ENCODE assay signal across 14 mouse cellular contexts in genomic region chr2:179024225-179024624, GRCm38 (mm10).
"Had no signal": no experiment of that assay in that cellular context is flagged by ENCODE, and none has a peak within 500 bp of the region (broad histone marks: within the 10 kb centered on the region; RNA-seq: fewer than 3 reads in every experiment).

No protein-coding gene starts in this region.

- ATAC-seq: liver, postnatal 0 days; midbrain, embryonic 16.5 days had no signal

- H3K9ac ChIP-seq: liver, embryonic 13.5 days; liver, postnatal 0 days; midbrain, embryonic 12.5 days had no signal

- H3K4me3 ChIP-seq: layer of hippocampus, adult 2 months; liver, embryonic 13.5 days; megakaryocyte, embryonic 14.5 days; midbrain, embryonic 12.5 days had no signal

- H3K4me2 ChIP-seq: liver, embryonic 13.5 days; midbrain, embryonic 12.5 days had no signal

- H3K27me3 ChIP-seq: liver, embryonic 13.5 days; megakaryocyte, embryonic 14.5 days; midbrain, embryonic 12.5 days had no signal

- DNase-seq: kidney, adult 18-20 months; kidney, postnatal 10 days; liver; liver, embryonic 13.5 days; liver, postnatal 0 days; lung, postnatal 14 days; right cerebral cortex, adult 18-20 months; spleen, adult 18-20 months; thymus, postnatal 36 days had no signal

- H3K36me3 ChIP-seq: liver, embryonic 13.5 days; midbrain, embryonic 12.5 days had no signal

- H3K9me3 ChIP-seq: liver, embryonic 13.5 days; midbrain, embryonic 12.5 days had no signal

- H3K4me1 ChIP-seq: liver, embryonic 13.5 days; midbrain, embryonic 12.5 days had no signal

- H3K27ac ChIP-seq: layer of hippocampus, adult 2 months; liver, embryonic 13.5 days; macrophage; midbrain, embryonic 12.5 days had no signal
